Mouse (Mus musculus) lung, postnatal 0 days (tissue): ENCODE data around the gene Enpp7. TPM values are rescaled to one million over a fixed set of nuclear protein-coding genes. Genes with fewer than 3 reads are reported as not detected.

Experiments used
- ATAC-seq: fragments of 200-750 bp; cut with Nextera tagmentation; 2 replicates; pipeline ENCODE4 v1.8.0; 2017; ENCODE audit warnings: moderate library complexity
- DNase-seq: peaks from one replicate; pipeline ENCODE4 v3.0.0-alpha.2; 2016; ENCODE audit warnings: low spot score
- H3K27ac ChIP-seq: fragments of 300-500 bp; sonication (generic); 2 replicates; pipeline ENCODE4 v1.5.1; 2014; ENCODE audit warnings: antibody characterized with exemption, mild to moderate bottlenecking, low read length, mixed read lengths
- H3K27me3 ChIP-seq: fragments of 300-500 bp; sonication (generic); replicated peaks from 2 replicates; pipeline ENCODE4 v1.6.1; 2014; ENCODE audit warnings: low read length, mixed read lengths; ENCODE audit not compliant: insufficient read depth
- H3K36me3 ChIP-seq: fragments of 300-500 bp; sonication (generic); 2 replicates; pipeline ENCODE4 v1.6.1; 2014; ENCODE audit warnings: low read length, mixed read lengths; ENCODE audit not compliant: insufficient read depth
- H3K4me1 ChIP-seq: fragments of 300-500 bp; sonication (generic); 2 replicates; pipeline ENCODE4 v1.6.1; 2014; ENCODE audit warnings: antibody characterized with exemption, low read depth, low read length, mixed read lengths; ENCODE audit not compliant: insufficient read depth
- H3K4me2 ChIP-seq: fragments of 300-500 bp; sonication (generic); replicated peaks from 2 replicates; pipeline ENCODE4 v1.6.1; 2014; ENCODE audit warnings: low read depth, mild to moderate bottlenecking, low read length, moderate library complexity, mixed read lengths
- H3K4me3 ChIP-seq: fragments of 300-500 bp; sonication (generic); 2 replicates; pipeline ENCODE4 v1.5.1; 2014; ENCODE audit warnings: low read depth, low read length
- H3K9ac ChIP-seq: fragments of 300-500 bp; sonication (generic); replicated peaks from 2 replicates; pipeline ENCODE4 v1.6.1; 2014; ENCODE audit warnings: low read depth, mild to moderate bottlenecking
- H3K9me3 ChIP-seq: fragments of 300-500 bp; sonication (generic); 2 replicates; pipeline ENCODE4 v1.6.1; 2016; ENCODE audit warnings: low read length, mixed read lengths
- CTCF ChIP-seq: IDR thresholded peaks from 2 replicates; pipeline ENCODE4 v1.5.1; 2016; ENCODE audit warnings: antibody characterized with exemption, mild to moderate bottlenecking
- EP300 ChIP-seq: IDR thresholded peaks from 2 replicates; pipeline ENCODE4 v1.6.1; 2016; ENCODE audit warnings: antibody characterized with exemption, mild to moderate bottlenecking, control low read depth
- WGBS: fragments of 180-500 bp; shearing (Covaris S2); extraction: QIAGEN DNeasy Blood & Tissue Kit; methylation state at CpG from one replicate; pipeline ENCODE4 v1.1.7; 2014; 5-methylcytosine and 5-hydroxymethylcytosine counted together
- polyA plus RNA-seq: library from polyadenylated mRNA; unstranded; fragments of >200 nt; fragmentation: Nextera tagmentation; extraction: Ambion mirVana; gene quantifications from 2 replicates; pipeline ENCODE4 v1.2.1, GENCODE M21; 2015

Gene Enpp7
- polyA plus RNA-seq, 1 experiment from 2014 or later: not detected

DNA sequence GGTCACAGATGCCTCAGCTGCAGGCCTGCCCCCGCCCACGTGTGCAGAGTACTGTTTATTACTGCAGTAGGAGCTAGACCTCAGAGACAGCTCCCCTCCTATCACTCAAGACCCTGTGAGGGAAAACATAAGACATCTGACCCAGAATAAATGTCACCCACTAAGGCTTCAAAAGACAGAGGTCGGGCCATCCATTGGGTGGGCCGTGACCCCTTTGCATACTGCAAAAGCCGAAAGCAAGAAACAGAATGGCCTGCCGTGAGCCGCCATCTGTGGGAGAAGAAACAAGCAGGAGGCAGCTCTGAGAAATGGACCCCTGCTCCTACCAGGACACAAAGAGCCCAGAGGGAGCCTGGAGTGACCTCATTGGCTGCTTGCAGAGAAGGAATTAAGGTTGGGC, 29.5 kb downstream of the Enpp7 start:
- H3K4me1 ChIP-seq: no peaks in the 10 kb centered on the region
- TF ChIP-seq CTCF (no peak), EP300 (no peak)
- no peak overlapping the region for H3K4me3 ChIP-seq
- no peak overlapping the region for H3K4me2 ChIP-seq
- 66% methylated on average over 7 of the region's 7 CpGs for WGBS
- no peaks in the 10 kb centered on the region for H3K36me3 ChIP-seq
- DNase-seq (no peak), ATAC-seq (no peak)
- no peaks in the 10 kb centered on the region; the same call in 1 of the 2 replicates for H3K27me3 ChIP-seq
- no peak overlapping the region for H3K9ac ChIP-seq
- H3K9me3 ChIP-seq: no peaks in the 10 kb centered on the region
- H3K27ac ChIP-seq: no peak overlapping the region

DNA sequence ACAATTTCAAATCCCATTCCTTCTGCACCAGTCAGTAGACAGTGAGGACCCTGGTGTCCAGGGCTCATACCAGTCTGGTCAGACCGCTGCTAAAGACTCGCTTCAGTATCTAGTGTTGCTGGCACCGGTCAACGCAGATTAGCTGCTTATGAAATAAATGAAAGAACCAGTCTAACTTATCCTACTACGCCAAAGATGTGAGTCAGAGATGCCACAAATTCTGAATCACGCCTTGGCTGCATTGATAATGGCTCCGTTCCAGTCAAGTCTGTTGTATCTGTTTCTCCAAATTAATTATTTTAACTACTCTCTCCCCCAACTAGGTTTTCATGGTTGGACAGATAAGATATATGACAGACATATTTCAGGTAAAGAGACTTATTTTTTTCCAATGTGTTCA, 33.2 kb downstream of the Enpp7 start:
- DNase-seq: peak; percentile 40
- Histone ChIP-seq H3K9me3 (no peaks in the 10 kb centered on the region), H3K27ac (no peak overlapping the region), H3K9ac (no peak overlapping the region), H3K4me2 (no peak overlapping the region), H3K27me3 (no peaks in the 10 kb centered on the region; the same call in 1 of the 2 replicates), H3K36me3 (no peaks in the 10 kb centered on the region), H3K4me1 (peaks cover 8% of the 10 kb centered on the region), H3K4me3 (no peak overlapping the region)
- TF ChIP-seq EP300: no peak
- TF ChIP-seq CTCF: no peak
- no peak for ATAC-seq
- 74% methylated on average over 7 of the region's 7 CpGs for WGBS

DNA sequence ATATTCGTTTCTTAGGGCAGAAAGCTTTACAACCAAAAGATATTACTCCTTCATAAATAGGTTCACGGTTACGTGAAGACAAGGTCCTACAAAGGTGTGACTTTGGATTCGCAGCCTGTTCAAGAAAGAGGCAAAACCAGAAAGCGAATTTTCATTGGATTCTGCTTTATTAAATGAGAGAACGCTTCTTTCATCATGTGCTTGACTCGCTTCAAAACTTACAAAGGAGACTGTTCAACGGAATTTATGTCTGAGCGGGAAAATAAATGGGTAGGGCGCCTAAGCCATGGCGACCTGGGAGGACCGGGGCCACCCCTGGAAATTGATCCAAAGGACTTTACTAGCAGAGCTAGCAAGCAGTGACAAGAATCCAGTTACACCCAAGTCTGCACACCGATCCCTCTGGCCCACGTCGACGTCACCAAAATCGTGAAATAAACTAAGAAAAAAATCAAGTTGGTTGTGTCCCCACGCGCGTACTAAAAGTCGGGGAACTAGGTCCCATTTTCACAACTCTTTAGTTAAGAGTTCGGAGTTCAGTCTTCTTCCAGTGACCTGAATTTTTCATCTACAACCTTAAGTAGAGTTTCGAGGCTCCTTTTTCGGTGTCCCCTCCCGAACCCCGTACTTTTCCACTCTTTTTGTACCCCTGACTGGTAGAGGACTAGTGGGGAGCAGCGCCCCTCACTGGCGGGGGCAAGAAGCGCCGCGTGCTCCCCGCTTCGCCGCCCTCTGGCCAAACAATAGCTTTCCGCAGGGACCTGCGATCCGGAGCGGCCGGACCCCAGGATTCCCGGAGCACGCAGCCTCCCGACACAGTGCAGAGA, 34.3 kb downstream of the Enpp7 start:
- ATAC-seq (no peak), DNase-seq (no peak)
- peak overlapping the region; percentile 88 for H3K4me2 ChIP-seq
- peaks cover 8% of the 10 kb centered on the region for H3K4me1 ChIP-seq
- no peak for TF ChIP-seq EP300
- TF ChIP-seq CTCF: peak; percentile 67
- no peaks in the 10 kb centered on the region for H3K36me3 ChIP-seq
- H3K27me3 ChIP-seq: no peaks in the 10 kb centered on the region; the same call in 1 of the 2 replicates
- WGBS: 4% methylated on average over 42 of the region's 42 CpGs
- H3K9me3 ChIP-seq: no peaks in the 10 kb centered on the region
- peak overlapping the region; percentile 71 for H3K4me3 ChIP-seq
- H3K27ac ChIP-seq: no peak overlapping the region; the same call in 1 of the 2 replicates
- no peak overlapping the region for H3K9ac ChIP-seq

DNA sequence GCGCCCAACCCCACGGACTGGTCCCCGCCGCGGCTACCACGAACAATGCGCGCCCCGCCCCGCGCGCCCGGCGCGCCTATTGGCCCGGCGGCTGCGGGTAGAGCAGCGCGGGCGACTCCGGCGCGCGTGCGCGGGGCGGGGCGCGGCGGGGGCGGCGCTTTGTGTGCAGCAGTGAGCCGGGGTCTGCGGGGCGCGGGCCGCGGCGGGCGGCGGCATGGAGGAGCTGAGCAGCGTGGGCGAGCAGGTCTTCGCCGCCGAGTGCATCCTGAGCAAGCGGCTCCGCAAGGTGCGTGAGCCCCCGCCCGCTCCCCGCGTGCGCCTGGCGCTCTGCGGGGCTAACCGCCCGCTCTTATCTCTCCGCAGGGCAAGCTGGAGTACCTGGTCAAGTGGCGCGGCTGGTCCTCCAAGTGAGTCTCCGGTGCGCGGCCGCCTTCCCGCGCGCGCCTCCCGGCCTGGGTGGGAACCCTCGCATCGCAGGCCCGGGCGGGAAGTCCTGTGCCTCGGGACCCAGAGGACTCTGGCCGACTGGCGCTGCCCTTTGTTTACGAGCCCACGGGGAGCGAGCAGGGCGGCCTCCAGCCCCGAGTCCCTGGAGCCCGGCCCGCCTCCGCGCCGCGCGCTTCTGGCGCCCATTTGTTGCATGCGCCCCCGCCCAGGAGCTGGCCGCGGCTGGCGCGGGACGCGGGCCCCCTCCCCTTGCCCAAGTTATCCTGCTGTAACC, 35.1 kb downstream of the Enpp7 start, which contains the start of gene Cbx2:
Cbx2 (plus strand) TSS at position 68 of the 721 bp plus-strand sequence.
- 1% methylated on average over 63 of the region's 99 CpGs for WGBS
- H3K9me3 ChIP-seq: no peaks in the 10 kb centered on the region

DNA sequence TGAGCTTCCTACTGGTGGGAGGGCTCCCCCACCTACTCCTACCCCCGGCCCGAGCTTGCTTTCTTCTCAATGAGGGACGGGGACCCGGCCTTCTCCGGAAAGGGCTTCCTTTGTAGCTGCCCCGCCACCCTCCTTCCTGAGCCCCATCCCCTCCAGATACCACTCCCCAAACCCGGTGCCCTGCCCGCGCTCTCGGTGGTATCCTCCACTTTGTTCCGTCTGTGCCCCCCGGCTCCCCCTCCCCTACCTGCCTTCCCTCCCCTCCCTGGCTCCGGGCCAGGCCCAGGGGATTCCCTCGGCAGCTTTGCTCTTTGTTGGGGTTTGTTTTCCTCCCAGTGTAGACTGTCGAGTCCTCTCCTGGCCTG, 35.6 kb downstream of the Enpp7 start:
- TF ChIP-seq CTCF: no peak
- TF ChIP-seq EP300: no peak
- Histone ChIP-seq H3K4me3 (peak overlapping the region; percentile 71), H3K36me3 (0 out of 2 replicates have a peak, but pooled peaks cover 7% of the 10 kb centered on the region), H3K27ac (peak overlapping the region; percentile 73), H3K4me2 (peak overlapping the region; percentile 88), H3K4me1 (peaks cover 8% of the 10 kb centered on the region), H3K9ac (peak overlapping the region; percentile 55; the same call in 1 of the 2 replicates), H3K9me3 (no peaks in the 10 kb centered on the region), H3K27me3 (no peaks in the 10 kb centered on the region; the same call in 1 of the 2 replicates)
- ATAC-seq: no peak
- DNase-seq: no peak
- WGBS: under 1% methylated on average over 12 of the region's 15 CpGs

More for the DNA sequence above, 35.1 kb downstream of the Enpp7 start, which contains the start of gene Cbx2:
- Histone ChIP-seq H3K9ac (peak within 1 kb of the TSS; percentile 55; the same call in 1 of the 2 replicates), H3K4me1 (peaks cover 8% of the 10 kb centered on the region), H3K27me3 (no peaks in the 10 kb centered on the region; the same call in 1 of the 2 replicates), H3K4me3 (peak within 1 kb of the TSS; percentile 71), H3K27ac (peak within 1 kb of the TSS; percentile 73), H3K4me2 (peak within 1 kb of the TSS; percentile 88), H3K36me3 (0 out of 2 replicates have a peak, but pooled peaks cover 3% of the 10 kb centered on the region)
- ATAC-seq: peak; percentile 94
- DNase-seq: peak; percentile 85
- TF ChIP-seq CTCF (no peak), EP300 (no peak)

DNA sequence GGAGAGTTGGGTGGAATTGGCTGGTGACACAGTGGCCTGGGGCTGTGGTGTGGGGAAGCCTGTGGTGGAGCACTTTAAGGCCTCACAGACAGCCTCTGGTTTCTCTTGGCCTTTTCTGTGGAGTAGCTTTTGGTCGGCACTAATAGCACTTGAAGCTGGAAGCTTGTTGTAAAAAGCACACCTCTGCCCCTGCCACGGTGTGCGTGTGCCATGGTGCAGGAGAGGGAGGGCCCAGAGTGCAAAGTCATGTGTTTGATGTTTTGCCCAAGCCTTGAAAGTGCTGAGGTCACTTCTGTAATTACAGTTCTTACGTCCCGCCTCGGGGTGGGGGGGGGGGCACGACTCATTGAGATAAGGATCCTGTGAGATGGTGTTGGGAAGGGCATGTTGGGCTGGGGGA, 36.3 kb downstream of the Enpp7 start:
- ATAC-seq: no peak
- Histone ChIP-seq H3K9ac (no peak overlapping the region), H3K9me3 (no peaks in the 10 kb centered on the region), H3K27me3 (no peaks in the 10 kb centered on the region; the same call in 1 of the 2 replicates), H3K4me2 (peak overlapping the region; percentile 88; the same call in 1 of the 2 replicates), H3K4me3 (no peak overlapping the region), H3K27ac (peak overlapping the region; percentile 73; the same call in 1 of the 2 replicates), H3K4me1 (peaks cover 8% of the 10 kb centered on the region), H3K36me3 (0 out of 2 replicates have a peak, but pooled peaks cover 7% of the 10 kb centered on the region)
- TF ChIP-seq CTCF: no peak
- no peak for TF ChIP-seq EP300
- peak; percentile 43 for DNase-seq
- 14% methylated on average over 7 of the region's 7 CpGs for WGBS
